Mouse (Mus musculus): Measurements from ENCODE around the gene Slc16a2. TPM values are rescaled to one million over a fixed set of nuclear protein-coding genes. Genes with fewer than 3 reads are reported as not detected.

Slc16a2 gene
- polyA plus RNA-seq, 1 experiment from 2014 or later = 22.7 TPM

GRCm38 (mm10) chrX:103819253-103819652 lies 2.5 kb downstream of the Slc16a2 start:
- peak overlapping the region; percentile 69; the same call in 1 of the 2 replicates for H3K4me2 ChIP-seq (ENCODE audit: low read depth, severe bottlenecking)
- H3K27me3 ChIP-seq (ENCODE audit: control insufficient read depth, insufficient read depth, low read length) = peaks cover 32% of the 10 kb centered on the region
- peak; percentile 24 for DNase-seq (ENCODE audit: low spot score)
- 46% methylated on average over 6 of the region's 6 CpGs for WGBS
- H3K27ac ChIP-seq (replicated peaks; ENCODE audit: low read depth, low read length) = no peak overlapping the region
- H3K4me3 ChIP-seq (ENCODE audit: low read depth, low read length) = no peak overlapping the region
- no peaks in the 10 kb centered on the region for H3K9me3 ChIP-seq (ENCODE audit: control insufficient read depth, low read length)
- H3K4me1 ChIP-seq (ENCODE audit: control insufficient read depth, insufficient read depth, low read length) = no peaks in the 10 kb centered on the region
- ATAC-seq (ENCODE audit: insufficient number of reproducible peaks, low FRiP score, low TSS enrichment, low read depth) = no peak
- H3K9ac ChIP-seq (ENCODE audit: low read length) = no peak overlapping the region
- no peaks in the 10 kb centered on the region for H3K36me3 ChIP-seq (ENCODE audit: control insufficient read depth, insufficient read depth, low read length)

GRCm38 (mm10) chrX:103812690-103813089 lies 9.1 kb downstream of the Slc16a2 start:
- Histone ChIP-seq H3K27me3 (ENCODE audit: control insufficient read depth, insufficient read depth, low read length) (peaks cover 9% of the 10 kb centered on the region; the same call in 1 of the 2 replicates), H3K36me3 (ENCODE audit: control insufficient read depth, insufficient read depth, low read length) (no peaks in the 10 kb centered on the region), H3K27ac (replicated peaks; ENCODE audit: low read depth, low read length) (no peak overlapping the region), H3K9me3 (ENCODE audit: control insufficient read depth, low read length) (no peaks in the 10 kb centered on the region), H3K9ac (ENCODE audit: low read length) (no peak overlapping the region), H3K4me1 (ENCODE audit: control insufficient read depth, insufficient read depth, low read length) (no peaks in the 10 kb centered on the region), H3K4me2 (ENCODE audit: low read depth, severe bottlenecking) (no peak overlapping the region), H3K4me3 (ENCODE audit: low read depth, low read length) (no peak overlapping the region)
- ATAC-seq (ENCODE audit: insufficient number of reproducible peaks, low FRiP score, low TSS enrichment, low read depth) (no peak), DNase-seq (ENCODE audit: low spot score) (no peak)
- WGBS = 86% methylated on average over 1 of the region's 1 CpGs

GRCm38 (mm10) chrX:103810483-103810882 lies 11.3 kb downstream of the Slc16a2 start:
- H3K27me3 ChIP-seq (ENCODE audit: control insufficient read depth, insufficient read depth, low read length) = peaks cover 5% of the 10 kb centered on the region; the same call in 1 of the 2 replicates
- H3K4me2 ChIP-seq (ENCODE audit: low read depth, severe bottlenecking) = no peak overlapping the region
- H3K9ac ChIP-seq (ENCODE audit: low read length) = no peak overlapping the region
- no peaks in the 10 kb centered on the region for H3K36me3 ChIP-seq (ENCODE audit: control insufficient read depth, insufficient read depth, low read length)
- H3K27ac ChIP-seq (replicated peaks; ENCODE audit: low read depth, low read length) = no peak overlapping the region
- 80% methylated on average over 1 of the region's 1 CpGs for WGBS
- H3K9me3 ChIP-seq (ENCODE audit: control insufficient read depth, low read length) = no peaks in the 10 kb centered on the region
- no peaks in the 10 kb centered on the region for H3K4me1 ChIP-seq (ENCODE audit: control insufficient read depth, insufficient read depth, low read length)
- ATAC-seq (ENCODE audit: insufficient number of reproducible peaks, low FRiP score, low TSS enrichment, low read depth) (no peak), DNase-seq (ENCODE audit: low spot score) (no peak)
- no peak overlapping the region for H3K4me3 ChIP-seq (ENCODE audit: low read depth, low read length)

GRCm38 (mm10) chrX:103806373-103806772 lies 15.4 kb downstream of the Slc16a2 start:
- peaks cover 12% of the 10 kb centered on the region for H3K27me3 ChIP-seq (ENCODE audit: control insufficient read depth, insufficient read depth, low read length)

GRCm38 (mm10) chrX:103796961-103797360 lies 24.8 kb downstream of the Slc16a2 start:
- no peaks in the 10 kb centered on the region for H3K36me3 ChIP-seq (ENCODE audit: control insufficient read depth, insufficient read depth, low read length)
- no peak for DNase-seq (ENCODE audit: low spot score)
- H3K9ac ChIP-seq (ENCODE audit: low read length) = no peak overlapping the region
- ATAC-seq (ENCODE audit: insufficient number of reproducible peaks, low FRiP score, low TSS enrichment, low read depth) = no peak
- no peak overlapping the region for H3K4me3 ChIP-seq (ENCODE audit: low read depth, low read length)
- no peak overlapping the region for H3K27ac ChIP-seq (replicated peaks; ENCODE audit: low read depth, low read length)
- H3K4me1 ChIP-seq (ENCODE audit: control insufficient read depth, insufficient read depth, low read length) = no peaks in the 10 kb centered on the region
- no peaks in the 10 kb centered on the region for H3K9me3 ChIP-seq (ENCODE audit: control insufficient read depth, low read length)
- peaks cover 18% of the 10 kb centered on the region for H3K27me3 ChIP-seq (ENCODE audit: control insufficient read depth, insufficient read depth, low read length)
- WGBS = 77% methylated on average over 1 of the region's 1 CpGs
- no peak overlapping the region for H3K4me2 ChIP-seq (ENCODE audit: low read depth, severe bottlenecking)

More at GRCm38 (mm10) chrX:103806373-103806772, 15.4 kb downstream of the Slc16a2 start:
- Histone ChIP-seq H3K9me3 (ENCODE audit: control insufficient read depth, low read length) (no peaks in the 10 kb centered on the region), H3K4me3 (ENCODE audit: low read depth, low read length) (no peak overlapping the region), H3K36me3 (ENCODE audit: control insufficient read depth, insufficient read depth, low read length) (no peaks in the 10 kb centered on the region), H3K4me1 (ENCODE audit: control insufficient read depth, insufficient read depth, low read length) (no peaks in the 10 kb centered on the region), H3K4me2 (ENCODE audit: low read depth, severe bottlenecking) (no peak overlapping the region), H3K9ac (ENCODE audit: low read length) (no peak overlapping the region), H3K27ac (replicated peaks; ENCODE audit: low read depth, low read length) (no peak overlapping the region)
- DNase-seq (ENCODE audit: low spot score) (no peak), ATAC-seq (ENCODE audit: insufficient number of reproducible peaks, low FRiP score, low TSS enrichment, low read depth) (no peak)
- 76% methylated on average over 4 of the region's 4 CpGs for WGBS

GRCm38 (mm10) chrX:103795506-103795905 lies 26.3 kb downstream of the Slc16a2 start:
- no peak overlapping the region for H3K9ac ChIP-seq (ENCODE audit: low read length)
- no peak for DNase-seq (ENCODE audit: low spot score)
- H3K4me3 ChIP-seq (ENCODE audit: low read depth, low read length) = no peak overlapping the region
- 82% methylated on average over 5 of the region's 5 CpGs for WGBS
- H3K36me3 ChIP-seq (ENCODE audit: control insufficient read depth, insufficient read depth, low read length) = no peaks in the 10 kb centered on the region
- no peak for ATAC-seq (ENCODE audit: insufficient number of reproducible peaks, low FRiP score, low TSS enrichment, low read depth)
- no peaks in the 10 kb centered on the region for H3K4me1 ChIP-seq (ENCODE audit: control insufficient read depth, insufficient read depth, low read length)
- no peak overlapping the region for H3K27ac ChIP-seq (replicated peaks; ENCODE audit: low read depth, low read length)
- H3K4me2 ChIP-seq (ENCODE audit: low read depth, severe bottlenecking) = no peak overlapping the region
- no peaks in the 10 kb centered on the region for H3K9me3 ChIP-seq (ENCODE audit: control insufficient read depth, low read length)
- H3K27me3 ChIP-seq (ENCODE audit: control insufficient read depth, insufficient read depth, low read length) = peaks cover 19% of the 10 kb centered on the region

GRCm38 (mm10) chrX:103791329-103791728 lies 30.5 kb downstream of the Slc16a2 start:
- H3K27me3 ChIP-seq (ENCODE audit: control insufficient read depth, insufficient read depth, low read length) = peaks cover 12% of the 10 kb centered on the region
- 87% methylated on average over 2 of the region's 2 CpGs for WGBS
- ATAC-seq (ENCODE audit: insufficient number of reproducible peaks, low FRiP score, low TSS enrichment, low read depth) = no peak

GRCm38 (mm10) chrX:103785681-103786080 lies 36.1 kb downstream of the Slc16a2 start:
- H3K9me3 ChIP-seq (ENCODE audit: control insufficient read depth, low read length) = no peaks in the 10 kb centered on the region
- 72% methylated on average over 2 of the region's 2 CpGs for WGBS
- DNase-seq (ENCODE audit: low spot score) (no peak), ATAC-seq (ENCODE audit: insufficient number of reproducible peaks, low FRiP score, low TSS enrichment, low read depth) (no peak)
- no peak overlapping the region for H3K4me2 ChIP-seq (ENCODE audit: low read depth, severe bottlenecking)
- no peak overlapping the region for H3K27ac ChIP-seq (replicated peaks; ENCODE audit: low read depth, low read length)
- no peaks in the 10 kb centered on the region for H3K4me1 ChIP-seq (ENCODE audit: control insufficient read depth, insufficient read depth, low read length)
- H3K36me3 ChIP-seq (ENCODE audit: control insufficient read depth, insufficient read depth, low read length) = no peaks in the 10 kb centered on the region
- no peak overlapping the region for H3K9ac ChIP-seq (ENCODE audit: low read length)
- H3K27me3 ChIP-seq (ENCODE audit: control insufficient read depth, insufficient read depth, low read length) = peaks cover 10% of the 10 kb centered on the region
- no peak overlapping the region for H3K4me3 ChIP-seq (ENCODE audit: low read depth, low read length)

More at GRCm38 (mm10) chrX:103791329-103791728, 30.5 kb downstream of the Slc16a2 start:
- no peak overlapping the region for H3K27ac ChIP-seq (replicated peaks; ENCODE audit: low read depth, low read length)
- H3K36me3 ChIP-seq (ENCODE audit: control insufficient read depth, insufficient read depth, low read length) = no peaks in the 10 kb centered on the region
- DNase-seq (ENCODE audit: low spot score) = no peak
- H3K4me1 ChIP-seq (ENCODE audit: control insufficient read depth, insufficient read depth, low read length) = no peaks in the 10 kb centered on the region
- no peak overlapping the region for H3K4me3 ChIP-seq (ENCODE audit: low read depth, low read length)
- no peak overlapping the region for H3K9ac ChIP-seq (ENCODE audit: low read length)
- H3K4me2 ChIP-seq (ENCODE audit: low read depth, severe bottlenecking) = no peak overlapping the region
- H3K9me3 ChIP-seq (ENCODE audit: control insufficient read depth, low read length) = no peaks in the 10 kb centered on the region

- H3K27ac ChIP-seq (replicated peaks; ENCODE audit: low read depth, low read length) = no peak overlapping the region
- H3K9ac ChIP-seq (ENCODE audit: low read length) = no peak overlapping the region
- peaks cover 6% of the 10 kb centered on the region; the same call in 1 of the 2 replicates for H3K27me3 ChIP-seq (ENCODE audit: control insufficient read depth, insufficient read depth, low read length)
- DNase-seq (ENCODE audit: low spot score) = no peak
- H3K4me2 ChIP-seq (ENCODE audit: low read depth, severe bottlenecking) = no peak overlapping the region
- no peaks in the 10 kb centered on the region for H3K36me3 ChIP-seq (ENCODE audit: control insufficient read depth, insufficient read depth, low read length)
- H3K4me1 ChIP-seq (ENCODE audit: control insufficient read depth, insufficient read depth, low read length) = no peaks in the 10 kb centered on the region
- H3K4me3 ChIP-seq (ENCODE audit: low read depth, low read length) = no peak overlapping the region
- no peak for ATAC-seq (ENCODE audit: insufficient number of reproducible peaks, low FRiP score, low TSS enrichment, low read depth)
- no peaks in the 10 kb centered on the region for H3K9me3 ChIP-seq (ENCODE audit: control insufficient read depth, low read length)
These were observed 45.4 kb downstream of the Slc16a2 start for GRCm38 (mm10) chrX:103776412-103776811.

Measured in limb, embryonic 11.5 days (tissue).